Mouse (Mus musculus): ENCODE measurements around the gene F11r. TPM values are rescaled to one million over a fixed set of nuclear protein-coding genes. Genes with fewer than 3 reads are reported as not detected.

The F11r gene
- polyA plus RNA-seq, 1 experiment from 2014 or later = 13.4 TPM

- DNase-seq (ENCODE audit: low spot score) (no peak), ATAC-seq (replicated peaks; ENCODE audit: low FRiP score) (no peak)
- no peak overlapping the region for H3K4me2 ChIP-seq (ENCODE audit: low read depth, low read length, severe bottlenecking)
- H3K4me1 ChIP-seq (replicated peaks; ENCODE audit: control insufficient read depth, insufficient read depth, low read length) = 0 out of 2 replicates have a peak, but pooled peaks cover 1% of the 10 kb centered on the region
- H3K27ac ChIP-seq (ENCODE audit: low read depth, low read length) = no peak overlapping the region
- H3K27me3 ChIP-seq (ENCODE audit: control insufficient read depth, insufficient read depth, low read length) = peaks cover 15% of the 10 kb centered on the region
- WGBS = 64% methylated on average over 7 of the region's 7 CpGs
- no peaks in the 10 kb centered on the region for H3K36me3 ChIP-seq (ENCODE audit: control insufficient read depth, insufficient read depth, low read length)
- H3K9ac ChIP-seq (ENCODE audit: low read length) = no peak overlapping the region
- H3K9me3 ChIP-seq (ENCODE audit: control insufficient read depth, low read length) = peaks cover 3% of the 10 kb centered on the region; the same call in 1 of the 2 replicates
- no peak overlapping the region for H3K4me3 ChIP-seq (ENCODE audit: low read depth, low read length)
These were observed 4.4 kb downstream of the F11r start for GRCm38 (mm10) chr1:171441466-171442412.

GRCm38 (mm10) chr1:171442413-171442760 lies 5.1 kb downstream of the F11r start:
- peaks cover 3% of the 10 kb centered on the region; the same call in 1 of the 2 replicates for H3K9me3 ChIP-seq (ENCODE audit: control insufficient read depth, low read length)
- H3K27me3 ChIP-seq (ENCODE audit: control insufficient read depth, insufficient read depth, low read length) = peaks cover 12% of the 10 kb centered on the region
- DNase-seq (ENCODE audit: low spot score) (no peak), ATAC-seq (replicated peaks; ENCODE audit: low FRiP score) (no peak)
- H3K4me1 ChIP-seq (replicated peaks; ENCODE audit: control insufficient read depth, insufficient read depth, low read length) = 0 out of 2 replicates have a peak, but pooled peaks cover 1% of the 10 kb centered on the region
- H3K4me3 ChIP-seq (ENCODE audit: low read depth, low read length) = no peak overlapping the region
- no peak overlapping the region for H3K27ac ChIP-seq (ENCODE audit: low read depth, low read length)
- no peak overlapping the region for H3K9ac ChIP-seq (ENCODE audit: low read length)
- 82% methylated on average over 8 of the region's 8 CpGs for WGBS
- no peaks in the 10 kb centered on the region for H3K36me3 ChIP-seq (ENCODE audit: control insufficient read depth, insufficient read depth, low read length)
- H3K4me2 ChIP-seq (ENCODE audit: low read depth, low read length, severe bottlenecking) = no peak overlapping the region

DNA sequence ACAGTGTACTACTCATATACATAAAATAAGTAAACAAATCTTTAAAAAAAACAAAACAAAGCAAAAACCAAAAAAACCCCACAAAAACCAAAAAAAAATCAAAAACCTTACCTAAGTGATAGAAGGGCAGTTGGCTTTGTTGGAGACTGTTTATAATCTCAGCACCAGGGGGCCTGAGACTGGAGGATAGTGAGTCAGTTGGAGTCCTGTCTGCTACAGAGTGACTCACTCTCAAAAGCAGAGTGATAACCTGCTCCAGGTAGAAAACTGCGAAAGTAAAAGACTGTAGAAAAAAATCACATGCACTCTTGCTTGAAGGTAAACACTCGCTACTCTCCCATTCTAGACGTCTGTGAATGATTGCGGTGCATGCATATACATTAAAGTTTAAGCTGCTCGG lies 7.7 kb downstream of the F11r start:
- Histone ChIP-seq H3K4me3 (ENCODE audit: low read depth, low read length) (no peak overlapping the region), H3K4me1 (replicated peaks; ENCODE audit: control insufficient read depth, insufficient read depth, low read length) (no peaks in the 10 kb centered on the region), H3K9me3 (ENCODE audit: control insufficient read depth, low read length) (peaks cover 3% of the 10 kb centered on the region; the same call in 1 of the 2 replicates), H3K36me3 (ENCODE audit: control insufficient read depth, insufficient read depth, low read length) (no peaks in the 10 kb centered on the region), H3K27ac (ENCODE audit: low read depth, low read length) (no peak overlapping the region), H3K9ac (ENCODE audit: low read length) (no peak overlapping the region), H3K4me2 (ENCODE audit: low read depth, low read length, severe bottlenecking) (no peak overlapping the region), H3K27me3 (ENCODE audit: control insufficient read depth, insufficient read depth, low read length) (no peaks in the 10 kb centered on the region)
- no peak for ATAC-seq (replicated peaks; ENCODE audit: low FRiP score)
- DNase-seq (ENCODE audit: low spot score) = no peak
- 91% methylated on average over 5 of the region's 5 CpGs for WGBS

GRCm38 (mm10) chr1:171446854-171447253 lies 9.5 kb downstream of the F11r start:
- Histone ChIP-seq H3K4me3 (ENCODE audit: low read depth, low read length) (no peak overlapping the region), H3K4me1 (replicated peaks; ENCODE audit: control insufficient read depth, insufficient read depth, low read length) (no peaks in the 10 kb centered on the region), H3K9me3 (ENCODE audit: control insufficient read depth, low read length) (peaks cover 3% of the 10 kb centered on the region; the same call in 1 of the 2 replicates), H3K36me3 (ENCODE audit: control insufficient read depth, insufficient read depth, low read length) (no peaks in the 10 kb centered on the region), H3K9ac (ENCODE audit: low read length) (no peak overlapping the region), H3K27me3 (ENCODE audit: control insufficient read depth, insufficient read depth, low read length) (no peaks in the 10 kb centered on the region), H3K27ac (ENCODE audit: low read depth, low read length) (no peak overlapping the region), H3K4me2 (ENCODE audit: low read depth, low read length, severe bottlenecking) (no peak overlapping the region)
- ATAC-seq (replicated peaks; ENCODE audit: low FRiP score) (no peak), DNase-seq (ENCODE audit: low spot score) (no peak)
- WGBS = 82% methylated on average over 7 of the region's 7 CpGs

DNA sequence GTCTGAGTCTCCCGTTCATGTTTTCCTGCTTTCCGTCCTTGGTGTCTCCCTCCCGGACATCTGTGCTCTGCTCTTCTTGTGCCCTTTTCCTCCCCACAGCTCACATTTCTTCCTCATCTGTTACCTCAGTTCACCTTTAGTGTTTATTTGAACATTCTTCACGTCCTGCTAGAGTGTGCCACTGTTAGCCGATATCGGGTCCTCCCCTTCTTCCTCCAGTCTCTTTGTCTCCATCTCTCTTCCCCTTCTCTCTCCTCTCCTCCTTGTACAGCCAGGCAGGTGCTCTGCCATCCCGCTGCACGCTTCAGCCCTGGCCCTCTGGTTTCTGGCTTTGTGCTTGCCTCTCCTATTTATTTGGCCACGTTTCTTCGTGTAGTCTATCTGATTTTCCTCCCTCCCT lies 10.4 kb downstream of the F11r start:
- H3K4me3 ChIP-seq (ENCODE audit: low read depth, low read length) = no peak overlapping the region
- no peaks in the 10 kb centered on the region for H3K27me3 ChIP-seq (ENCODE audit: control insufficient read depth, insufficient read depth, low read length)
- ATAC-seq (replicated peaks; ENCODE audit: low FRiP score) (no peak), DNase-seq (ENCODE audit: low spot score) (no peak)
- H3K36me3 ChIP-seq (ENCODE audit: control insufficient read depth, insufficient read depth, low read length) = no peaks in the 10 kb centered on the region
- no peak overlapping the region for H3K9ac ChIP-seq (ENCODE audit: low read length)
- no peaks in the 10 kb centered on the region for H3K4me1 ChIP-seq (replicated peaks; ENCODE audit: control insufficient read depth, insufficient read depth, low read length)
- H3K4me2 ChIP-seq (ENCODE audit: low read depth, low read length, severe bottlenecking) = no peak overlapping the region
- H3K9me3 ChIP-seq (ENCODE audit: control insufficient read depth, low read length) = peaks cover 3% of the 10 kb centered on the region; the same call in 1 of the 2 replicates
- no peak overlapping the region for H3K27ac ChIP-seq (ENCODE audit: low read depth, low read length)
- 83% methylated on average over 10 of the region's 10 CpGs for WGBS

- Histone ChIP-seq H3K27me3 (ENCODE audit: control insufficient read depth, insufficient read depth, low read length) (no peaks in the 10 kb centered on the region), H3K9ac (ENCODE audit: low read length) (no peak overlapping the region), H3K4me3 (ENCODE audit: low read depth, low read length) (no peak overlapping the region), H3K4me1 (replicated peaks; ENCODE audit: control insufficient read depth, insufficient read depth, low read length) (no peaks in the 10 kb centered on the region), H3K9me3 (ENCODE audit: control insufficient read depth, low read length) (no peaks in the 10 kb centered on the region), H3K36me3 (ENCODE audit: control insufficient read depth, insufficient read depth, low read length) (no peaks in the 10 kb centered on the region), H3K4me2 (ENCODE audit: low read depth, low read length, severe bottlenecking) (no peak overlapping the region), H3K27ac (ENCODE audit: low read depth, low read length) (no peak overlapping the region)
- WGBS = 89% methylated on average over 11 of the region's 11 CpGs
- no peak for DNase-seq (ENCODE audit: low spot score)
- no peak for ATAC-seq (replicated peaks; ENCODE audit: low FRiP score)
These were observed 12.7 kb downstream of the F11r start for GRCm38 (mm10) chr1:171450062-171450461.

DNA sequence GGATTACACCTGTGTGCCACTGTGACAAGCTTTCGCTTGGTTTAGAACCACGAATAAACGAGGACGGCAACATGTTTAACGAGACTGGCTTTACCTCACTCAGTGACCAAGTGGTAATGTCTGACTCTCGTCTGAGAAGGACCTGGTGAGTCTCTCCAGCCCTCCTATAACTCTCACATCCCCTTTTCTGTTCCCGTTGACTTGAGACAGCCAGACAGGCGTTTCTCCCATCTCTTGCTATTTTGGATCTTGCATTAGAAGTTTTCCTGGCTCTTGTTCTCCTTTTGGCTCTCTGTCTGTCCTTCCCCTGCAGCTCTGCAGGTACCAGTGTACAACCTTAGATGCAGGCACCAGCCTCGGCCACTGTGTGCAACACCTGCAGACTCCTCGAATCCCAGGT lies 13.7 kb downstream of the F11r start:
- ATAC-seq (replicated peaks; ENCODE audit: low FRiP score) = no peak
- no peaks in the 10 kb centered on the region for H3K4me1 ChIP-seq (replicated peaks; ENCODE audit: control insufficient read depth, insufficient read depth, low read length)
- H3K27me3 ChIP-seq (ENCODE audit: control insufficient read depth, insufficient read depth, low read length) = no peaks in the 10 kb centered on the region
- no peaks in the 10 kb centered on the region for H3K9me3 ChIP-seq (ENCODE audit: control insufficient read depth, low read length)
- H3K36me3 ChIP-seq (ENCODE audit: control insufficient read depth, insufficient read depth, low read length) = no peaks in the 10 kb centered on the region
- H3K27ac ChIP-seq (ENCODE audit: low read depth, low read length) = no peak overlapping the region
- 84% methylated on average over 10 of the region's 10 CpGs for WGBS
- H3K4me2 ChIP-seq (ENCODE audit: low read depth, low read length, severe bottlenecking) = no peak overlapping the region
- H3K9ac ChIP-seq (ENCODE audit: low read length) = no peak overlapping the region
- H3K4me3 ChIP-seq (ENCODE audit: low read depth, low read length) = no peak overlapping the region
- no peak for DNase-seq (ENCODE audit: low spot score)

DNA sequence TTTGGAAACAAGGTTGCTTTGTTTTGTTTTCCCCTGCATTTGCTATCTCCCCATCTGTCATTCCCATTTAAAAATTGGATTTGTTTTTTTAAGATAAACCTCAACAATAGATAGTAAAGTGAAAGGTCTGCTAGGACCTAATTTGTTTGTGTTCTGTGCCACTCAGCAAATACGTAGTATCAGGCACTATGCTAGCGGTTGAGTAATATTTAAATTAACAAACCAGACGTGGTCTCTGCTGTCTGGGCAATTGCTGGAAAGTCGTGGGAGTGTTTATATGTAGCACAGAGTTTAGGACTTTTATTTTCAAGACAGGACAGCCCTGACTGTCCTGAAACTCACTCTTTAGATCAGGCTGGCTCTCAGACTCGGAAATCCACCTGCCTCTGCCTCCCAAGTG lies 15.2 kb downstream of the F11r start:
- Histone ChIP-seq H3K9ac (ENCODE audit: low read length) (no peak overlapping the region), H3K36me3 (ENCODE audit: control insufficient read depth, insufficient read depth, low read length) (no peaks in the 10 kb centered on the region), H3K27me3 (ENCODE audit: control insufficient read depth, insufficient read depth, low read length) (no peaks in the 10 kb centered on the region), H3K27ac (ENCODE audit: low read depth, low read length) (no peak overlapping the region), H3K9me3 (ENCODE audit: control insufficient read depth, low read length) (no peaks in the 10 kb centered on the region), H3K4me2 (ENCODE audit: low read depth, low read length, severe bottlenecking) (no peak overlapping the region), H3K4me1 (replicated peaks; ENCODE audit: control insufficient read depth, insufficient read depth, low read length) (no peaks in the 10 kb centered on the region), H3K4me3 (ENCODE audit: low read depth, low read length) (no peak overlapping the region)
- WGBS = 83% methylated on average over 5 of the region's 5 CpGs
- DNase-seq (ENCODE audit: low spot score) = no peak
- ATAC-seq (replicated peaks; ENCODE audit: low FRiP score) = no peak

GRCm38 (mm10) chr1:171452923-171453322 lies 15.6 kb downstream of the F11r start:
- Histone ChIP-seq H3K4me2 (ENCODE audit: low read depth, low read length, severe bottlenecking) (no peak overlapping the region), H3K4me1 (replicated peaks; ENCODE audit: control insufficient read depth, insufficient read depth, low read length) (no peaks in the 10 kb centered on the region), H3K27ac (ENCODE audit: low read depth, low read length) (no peak overlapping the region), H3K4me3 (ENCODE audit: low read depth, low read length) (no peak overlapping the region), H3K36me3 (ENCODE audit: control insufficient read depth, insufficient read depth, low read length) (no peaks in the 10 kb centered on the region), H3K9ac (ENCODE audit: low read length) (no peak overlapping the region), H3K27me3 (ENCODE audit: control insufficient read depth, insufficient read depth, low read length) (no peaks in the 10 kb centered on the region), H3K9me3 (ENCODE audit: control insufficient read depth, low read length) (no peaks in the 10 kb centered on the region)
- DNase-seq (ENCODE audit: low spot score) (no peak), ATAC-seq (replicated peaks; ENCODE audit: low FRiP score) (no peak)
- WGBS = 83% methylated on average over 5 of the region's 5 CpGs
